Mouse (Mus musculus) limb, embryonic 12.5 days (tissue): ENCODE measurements around the gene Myh14. TPM values are rescaled to one million over a fixed set of nuclear protein-coding genes. Genes with fewer than 3 reads are reported as not detected.

Experiments used
- polyA plus RNA-seq: library from polyadenylated mRNA; unstranded; fragments of >200 nt; fragmentation: Nextera tagmentation; extraction: Ambion mirVana; gene quantifications from 2 replicates; pipeline ENCODE4 v1.2.1, GENCODE M21; 2016

Gene Myh14
- polyA plus RNA-seq, 1 experiment from 2014 or later, result 3.2 TPM

Other genes starting within 250 kb of the Myh14 start
- gene Lrrc4b, start 241.8 kb downstream of the Myh14 start, polyA plus RNA-seq, result 0.86 and 0.98 TPM in 2 replicates
- gene Aspdh, start 205.5 kb downstream of the Myh14 start, polyA plus RNA-seq, result 0.56 TPM in 1 of 2 replicates, not detected in the other
- gene Josd2, start 202.9 kb downstream of the Myh14 start, polyA plus RNA-seq, result 72.9 and 76.5 TPM in 2 replicates
- 93.6 and 111 TPM in 2 replicates for gene Emc10, start 174.3 kb downstream of the Myh14 start, polyA plus RNA-seq
- 19.0 and 27.5 TPM in 2 replicates for gene Fam71e1, start 174.3 kb downstream of the Myh14 start, polyA plus RNA-seq
- 0.09 and 0.13 TPM in 2 replicates for gene Mybpc2, start 146.2 kb downstream of the Myh14 start, polyA plus RNA-seq
- gene Spib, start 138.8 kb downstream of the Myh14 start, polyA plus RNA-seq, result 0.22 and 0.34 TPM in 2 replicates
- 132 and 140 TPM in 2 replicates for gene Pold1, start 122.0 kb downstream of the Myh14 start, polyA plus RNA-seq
- 70.7 and 72.0 TPM in 2 replicates for gene Nr1h2, start 116.9 kb downstream of the Myh14 start, polyA plus RNA-seq
- gene Napsa, start 98.5 kb downstream of the Myh14 start, polyA plus RNA-seq, result 0.83 and 1.4 TPM in 2 replicates
- gene Kcnc3, start 80.2 kb downstream of the Myh14 start, polyA plus RNA-seq, result 0.37 and 0.49 TPM in 2 replicates
- gene Izumo2, start 37.9 kb upstream of the Myh14 start, polyA plus RNA-seq, result not detected in 2 replicates
- gene Vrk3, start 77.6 kb upstream of the Myh14 start, polyA plus RNA-seq, result 36.2 and 36.8 TPM in 2 replicates
- gene Zfp473, start 80.2 kb upstream of the Myh14 start, polyA plus RNA-seq, result 2.6 and 3.3 TPM in 2 replicates
- 105 and 114 TPM in 2 replicates for gene Nup62, start 145.2 kb upstream of the Myh14 start, polyA plus RNA-seq
- 1.5 and 2.5 TPM in 2 replicates for gene Il4i1, start 145.5 kb upstream of the Myh14 start, polyA plus RNA-seq
- gene Atf5, start 145.8 kb upstream of the Myh14 start, polyA plus RNA-seq, result 3.7 and 4.1 TPM in 2 replicates
- 106 and 110 TPM in 2 replicates for gene Akt1s1, start 178.1 kb upstream of the Myh14 start, polyA plus RNA-seq
- 84.7 and 96.2 TPM in 2 replicates for gene Tbc1d17, start 178.2 kb upstream of the Myh14 start, polyA plus RNA-seq
- gene Pnkp, start 186.3 kb upstream of the Myh14 start, polyA plus RNA-seq, result 35.5 and 37.3 TPM in 2 replicates
- gene Ptov1, start 198.9 kb upstream of the Myh14 start, polyA plus RNA-seq, result 615 and 666 TPM in 2 replicates
- 116 and 127 TPM in 2 replicates for gene Med25, start 221.9 kb upstream of the Myh14 start, polyA plus RNA-seq
- gene Fuz, start 225.2 kb upstream of the Myh14 start, polyA plus RNA-seq, result 21.6 and 24.8 TPM in 2 replicates